ENCODE assay signal across 8 mouse cellular contexts in the genomic region with DNA sequence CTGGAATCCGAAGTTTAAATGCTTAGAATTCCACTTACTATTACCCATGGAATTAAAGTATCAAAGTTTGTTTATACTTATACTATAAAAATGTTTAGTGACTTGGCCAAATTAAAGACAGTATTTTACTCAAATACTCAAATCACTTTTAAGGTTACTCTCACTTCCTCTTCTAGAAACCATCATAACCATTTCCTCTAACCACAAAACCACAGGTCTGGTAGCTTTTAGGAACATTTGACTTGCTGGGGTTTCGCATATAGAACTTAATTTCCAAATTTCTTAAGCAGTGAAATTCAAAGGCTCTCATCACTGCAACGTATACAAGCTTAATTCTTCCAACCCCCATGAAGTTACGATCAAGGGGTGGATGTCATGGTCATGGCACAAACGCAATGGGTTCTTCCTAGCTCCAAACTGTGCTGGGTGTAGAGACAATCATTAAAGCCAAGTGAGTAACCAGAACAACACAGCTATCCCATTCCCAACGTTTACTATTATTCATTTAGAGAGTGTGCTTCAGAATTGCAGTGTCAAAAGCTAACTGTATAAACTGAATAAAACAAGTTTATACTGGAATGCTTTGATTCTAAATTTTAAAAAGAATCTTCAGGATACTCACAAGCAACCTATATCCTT. TPM values are rescaled to one million over a fixed set of nuclear protein-coding genes. Genes with fewer than 3 reads are reported as not detected.
DNase-seq lines count a peak whose midpoint lies in the region; ATAC-seq and TF ChIP-seq lines count a peak whose summit lies in the region.

No protein-coding gene starts in this region.

- H3K9me3 ChIP-seq in lung, embryonic 14.5 days (ENCODE audit: low read depth, low read length): no peaks in the 10 kb centered on the region
- H3K9me3 ChIP-seq in forebrain, embryonic 11.5 days (ENCODE audit: control insufficient read depth, low read length): no peaks in the 10 kb centered on the region
- no peaks in the 10 kb centered on the region for H3K9me3 ChIP-seq in limb, embryonic 14.5 days (ENCODE audit: control insufficient read depth, low read length)
- no peaks in the 10 kb centered on the region for H3K9me3 ChIP-seq in stomach, embryonic 14.5 days (ENCODE audit: control insufficient read depth, low read depth, low read length)

- TF ChIP-seq POLR2A in limb, embryonic 14.5 days (IDR thresholded peaks at IDR 0.05; ENCODE audit: borderline replicate concordance, extremely low read depth, insufficient read depth, insufficient read length): no peak

- H3K4me3 ChIP-seq in lung, embryonic 14.5 days (ENCODE audit: low read depth, low read length): peak overlapping the region; percentile 88
- peak overlapping the region; percentile 87 for H3K4me3 ChIP-seq in forebrain, embryonic 11.5 days (ENCODE audit: low read depth, low read length)
- peak overlapping the region; percentile 16 for H3K4me3 ChIP-seq in limb, embryonic 14.5 days (replicated peaks; ENCODE audit: low read length)
- peak overlapping the region; percentile 65 for H3K4me3 ChIP-seq in stomach, embryonic 14.5 days (ENCODE audit: low read depth, low read length)

- no peak for ATAC-seq in lung, embryonic 14.5 days (ENCODE audit: insufficient read depth)
- no peak for ATAC-seq in forebrain, embryonic 11.5 days (replicated peaks; ENCODE audit: low FRiP score)
- no peak for ATAC-seq in limb, embryonic 14.5 days (ENCODE audit: low FRiP score, low read depth)
- ATAC-seq in stomach, embryonic 14.5 days (ENCODE audit: insufficient number of reproducible peaks, insufficient read depth, low FRiP score, low read depth): no peak

- no peak overlapping the region for H3K27ac ChIP-seq in lung, embryonic 14.5 days (ENCODE audit: low read depth)
- H3K27ac ChIP-seq in forebrain, embryonic 11.5 days (ENCODE audit: low read depth, low read length): no peak overlapping the region
- no peak overlapping the region for H3K27ac ChIP-seq in limb, embryonic 14.5 days (replicated peaks; ENCODE audit: low read depth, low read length)
- no peak overlapping the region for H3K27ac ChIP-seq in stomach, embryonic 14.5 days (ENCODE audit: low read length)

- H3K4me1 ChIP-seq in lung, embryonic 14.5 days (ENCODE audit: insufficient read depth): peaks cover 9% of the 10 kb centered on the region
- peaks cover 3% of the 10 kb centered on the region; the same call in 1 of the 2 replicates for H3K4me1 ChIP-seq in forebrain, embryonic 11.5 days (replicated peaks; ENCODE audit: control insufficient read depth, insufficient read depth, low read length)
- peaks cover 11% of the 10 kb centered on the region for H3K4me1 ChIP-seq in limb, embryonic 14.5 days (ENCODE audit: control insufficient read depth, insufficient read depth, low read length)
- H3K4me1 ChIP-seq in stomach, embryonic 14.5 days (ENCODE audit: control insufficient read depth, insufficient read depth, low read length): peaks cover 12% of the 10 kb centered on the region

- 32% methylated on average over 6 of the region's 6 CpGs for WGBS in lung, embryonic 14.5 days
- WGBS in forebrain, embryonic 11.5 days: 56% methylated on average over 6 of the region's 6 CpGs
- WGBS in limb, embryonic 14.5 days: 33% methylated on average over 6 of the region's 6 CpGs
- WGBS in stomach, embryonic 14.5 days: 30% methylated on average over 6 of the region's 6 CpGs

- H3K4me2 ChIP-seq in lung, embryonic 14.5 days: peak overlapping the region; percentile 73
- peak overlapping the region; percentile 46; the same call in 1 of the 2 replicates for H3K4me2 ChIP-seq in forebrain, embryonic 11.5 days (ENCODE audit: low read depth, low read length, severe bottlenecking)
- peak overlapping the region; percentile 38 for H3K4me2 ChIP-seq in limb, embryonic 14.5 days (replicated peaks; ENCODE audit: low read depth, low read length, severe bottlenecking)
- H3K4me2 ChIP-seq in stomach, embryonic 14.5 days (replicated peaks; ENCODE audit: low read depth, low read length): peak overlapping the region; percentile 52

- no peaks in the 10 kb centered on the region for H3K27me3 ChIP-seq in lung, embryonic 14.5 days (ENCODE audit: insufficient read depth, low read length)
- no peaks in the 10 kb centered on the region for H3K27me3 ChIP-seq in forebrain, embryonic 11.5 days (ENCODE audit: control insufficient read depth, insufficient read depth, low read length)
- no peaks in the 10 kb centered on the region for H3K27me3 ChIP-seq in limb, embryonic 14.5 days (ENCODE audit: control insufficient read depth, insufficient read depth, low read length)
- H3K27me3 ChIP-seq in stomach, embryonic 14.5 days (ENCODE audit: control insufficient read depth, insufficient read depth, low read length): no peaks in the 10 kb centered on the region

- H3K36me3 ChIP-seq in lung, embryonic 14.5 days (ENCODE audit: insufficient read depth): no peaks in the 10 kb centered on the region
- H3K36me3 ChIP-seq in forebrain, embryonic 11.5 days (ENCODE audit: control insufficient read depth, insufficient read depth, low read length): no peaks in the 10 kb centered on the region
- H3K36me3 ChIP-seq in limb, embryonic 14.5 days (ENCODE audit: control insufficient read depth, insufficient read depth, low read length): no peaks in the 10 kb centered on the region
- H3K36me3 ChIP-seq in stomach, embryonic 14.5 days (ENCODE audit: control insufficient read depth, insufficient read depth, low read length): no peaks in the 10 kb centered on the region

- DNase-seq in lung, embryonic 14.5 days: no peak
- no peak for DNase-seq in lung, postnatal 14 days
- DNase-seq in forebrain, embryonic 11.5 days (ENCODE audit: low spot score): no peak
- no peak for DNase-seq in limb, embryonic 14.5 days (ENCODE audit: low spot score)
- no peak for DNase-seq in retina, postnatal 1 day
- no peak for DNase-seq in cerebellum, adult 11 months
- DNase-seq in urinary bladder, adult 18-20 months (ENCODE audit: low spot score in 2 of 2): no peak

- H3K9ac ChIP-seq in lung, embryonic 14.5 days: peak overlapping the region; percentile 30; the same call in 1 of the 2 replicates
- no peak overlapping the region for H3K9ac ChIP-seq in forebrain, embryonic 11.5 days (ENCODE audit: low read length)
- H3K9ac ChIP-seq in limb, embryonic 14.5 days (ENCODE audit: low read depth, low read length, severe bottlenecking): no peak overlapping the region
- no peak overlapping the region for H3K9ac ChIP-seq in stomach, embryonic 14.5 days (replicated peaks; ENCODE audit: low read depth, low read length)

- no peak for TF ChIP-seq CTCF in lung, embryonic 14.5 days (IDR thresholded peaks at IDR 0.05; ENCODE audit: low read depth)

RNA-seq across cellular contexts. Expression of gene Nckap1, which starts 1.8 kb away (rescaled TPM):
- polyA plus RNA-seq in lung, embryonic 14.5 days (2014; fragmentation: Nextera tagmentation; extraction: Ambion mirVana): 67.6 and 68.9 TPM in 2 replicates
- 68.0 and 70.9 TPM in 2 replicates for polyA plus RNA-seq in forebrain, embryonic 11.5 days (2014; fragmentation: Nextera tagmentation; extraction: Ambion mirVana)
- 69.6 and 72.7 TPM in 2 replicates for polyA plus RNA-seq in limb, embryonic 14.5 days (2012; rRNA removed)
- polyA plus RNA-seq in limb, embryonic 14.5 days (2014; fragmentation: Nextera tagmentation; extraction: Ambion mirVana): 62.8 and 66.5 TPM in 2 replicates
- 58.3 and 70.8 TPM in 2 replicates for polyA plus RNA-seq in stomach, embryonic 14.5 days (2014; fragmentation: Nextera tagmentation; extraction: Ambion mirVana)

RNA-seq across cellular contexts. Expression of gene Dusp19, which starts 37.5 kb away (rescaled TPM):
- 15.1 and 16.8 TPM in 2 replicates for polyA plus RNA-seq in lung, embryonic 14.5 days (2014; fragmentation: Nextera tagmentation; extraction: Ambion mirVana)
- 17.7 and 19.6 TPM in 2 replicates for polyA plus RNA-seq in forebrain, embryonic 11.5 days (2014; fragmentation: Nextera tagmentation; extraction: Ambion mirVana)
- 14.8 and 15.0 TPM in 2 replicates for polyA plus RNA-seq in limb, embryonic 14.5 days (2012; rRNA removed)
- 19.1 and 20.7 TPM in 2 replicates for polyA plus RNA-seq in limb, embryonic 14.5 days (2014; fragmentation: Nextera tagmentation; extraction: Ambion mirVana)
- 18.3 and 19.1 TPM in 2 replicates for polyA plus RNA-seq in stomach, embryonic 14.5 days (2014; fragmentation: Nextera tagmentation; extraction: Ambion mirVana)

RNA-seq across cellular contexts. Expression of gene Nup35, which starts 37.7 kb away (rescaled TPM):
- 58.9 and 59.0 TPM in 2 replicates for polyA plus RNA-seq in lung, embryonic 14.5 days (2014; fragmentation: Nextera tagmentation; extraction: Ambion mirVana)
- 64.5 and 66.4 TPM in 2 replicates for polyA plus RNA-seq in forebrain, embryonic 11.5 days (2014; fragmentation: Nextera tagmentation; extraction: Ambion mirVana)
- 43.2 and 65.4 TPM in 2 replicates for polyA plus RNA-seq in limb, embryonic 14.5 days (2012; rRNA removed)
- 43.3 and 43.7 TPM in 2 replicates for polyA plus RNA-seq in limb, embryonic 14.5 days (2014; fragmentation: Nextera tagmentation; extraction: Ambion mirVana)
- 42.7 and 48.7 TPM in 2 replicates for polyA plus RNA-seq in stomach, embryonic 14.5 days (2014; fragmentation: Nextera tagmentation; extraction: Ambion mirVana)

Comparison
In these comparisons a context has a peak if more than half of its experiments do, and no peak if none do; other contexts are left out.
1. H3K4me3 ChIP-seq: peak in every context shown above with its lines; median percentile 88 in lung, embryonic 14.5 days; 87 in forebrain, embryonic 11.5 days; 65 in stomach, embryonic 14.5 days; 16 in limb, embryonic 14.5 days.